Mouse (Mus musculus): ENCODE measurements around the gene Zfp811. TPM values are rescaled to one million over a fixed set of nuclear protein-coding genes. Genes with fewer than 3 reads are reported as not detected.

Gene Zfp811
- 0.20 TPM for polyA plus RNA-seq (2017; shearing (Covaris generic))

DNA sequence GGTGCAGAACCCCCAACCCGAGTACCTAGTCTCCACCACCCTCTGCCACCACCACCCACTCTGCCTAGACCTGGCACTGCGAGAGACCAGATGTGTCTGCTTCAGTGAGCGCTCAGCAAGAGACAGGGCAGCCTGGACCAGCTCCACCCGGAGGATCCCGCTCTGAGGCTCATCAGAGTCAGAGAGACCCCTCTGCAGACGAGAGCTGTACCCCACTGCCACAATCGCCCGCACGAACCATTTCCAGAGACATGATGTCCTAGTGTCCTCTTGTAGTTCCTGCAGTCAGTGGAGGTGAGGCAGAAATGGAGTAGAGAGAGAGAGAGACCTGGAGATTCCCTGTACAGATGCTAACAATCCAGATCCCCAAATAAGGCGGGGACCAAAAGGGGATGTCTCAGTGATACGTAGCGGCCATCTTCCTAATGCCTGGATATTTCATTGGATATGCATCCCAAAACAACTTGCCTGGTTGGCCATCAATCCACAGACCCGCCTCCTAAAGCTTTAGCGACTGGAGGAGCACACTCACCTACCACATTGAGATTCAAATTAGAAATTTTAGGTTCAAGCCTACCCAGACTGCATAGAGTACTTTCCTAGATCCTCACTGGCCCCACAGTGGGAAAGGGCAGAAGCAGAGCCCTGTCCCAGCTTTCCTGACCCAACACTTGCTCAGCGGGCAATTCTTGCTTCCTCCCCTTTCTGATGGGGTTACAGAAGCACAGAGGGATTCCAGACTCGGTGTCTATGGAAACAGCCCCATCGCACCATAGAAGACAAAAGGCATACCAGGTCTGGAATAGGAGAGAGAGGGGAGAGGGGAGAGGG is at the start of gene Zfp811:
Gene Zfp811 (minus strand): TSS at position 388 of the 831 bp plus-strand sequence.

DNA sequence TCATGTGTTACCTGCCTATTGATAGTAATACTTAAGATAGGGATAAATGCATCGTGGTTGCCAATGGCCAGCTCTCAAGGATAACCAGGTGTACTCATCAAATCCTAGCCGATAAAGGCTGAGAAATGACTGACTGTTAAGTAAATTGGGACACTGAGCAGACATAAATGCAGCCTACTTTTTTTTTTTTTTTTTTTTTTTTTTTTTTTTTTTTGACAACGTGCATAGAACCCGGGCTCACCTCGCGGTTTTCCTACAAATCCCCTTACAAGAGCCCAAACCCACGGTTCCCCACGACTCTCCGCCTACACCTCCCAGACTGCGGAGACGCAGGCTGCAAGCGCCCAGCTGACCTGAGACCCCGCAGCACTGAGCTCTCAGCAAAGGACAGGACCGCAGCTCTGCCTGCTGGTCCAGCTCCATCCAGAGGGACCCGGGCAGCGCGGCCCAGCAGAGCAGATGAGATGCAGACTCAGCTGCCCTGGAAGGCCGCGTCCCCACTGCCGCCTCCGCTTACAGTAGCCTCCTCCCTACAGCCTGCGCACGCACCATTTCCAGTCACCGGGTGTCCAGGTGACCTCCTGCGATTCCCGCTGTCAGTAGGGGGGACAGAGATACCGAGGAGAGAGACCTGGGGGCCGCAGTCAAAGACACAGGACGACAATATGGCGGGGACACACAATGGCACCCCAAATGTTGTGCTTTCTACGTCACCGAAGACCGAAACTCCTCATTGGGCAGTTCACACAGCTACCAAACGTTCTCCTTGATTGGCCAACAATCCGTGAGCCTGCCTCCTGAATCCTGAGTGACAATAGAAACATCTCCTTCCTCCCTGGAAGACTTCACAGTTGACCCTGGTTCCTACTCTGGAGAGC is 20.0 kb upstream of the Zfp811 start, which contains the start of gene Zfp799:
Gene Zfp799 (minus strand): TSS at position 722 of the 878 bp plus-strand sequence.

DNA sequence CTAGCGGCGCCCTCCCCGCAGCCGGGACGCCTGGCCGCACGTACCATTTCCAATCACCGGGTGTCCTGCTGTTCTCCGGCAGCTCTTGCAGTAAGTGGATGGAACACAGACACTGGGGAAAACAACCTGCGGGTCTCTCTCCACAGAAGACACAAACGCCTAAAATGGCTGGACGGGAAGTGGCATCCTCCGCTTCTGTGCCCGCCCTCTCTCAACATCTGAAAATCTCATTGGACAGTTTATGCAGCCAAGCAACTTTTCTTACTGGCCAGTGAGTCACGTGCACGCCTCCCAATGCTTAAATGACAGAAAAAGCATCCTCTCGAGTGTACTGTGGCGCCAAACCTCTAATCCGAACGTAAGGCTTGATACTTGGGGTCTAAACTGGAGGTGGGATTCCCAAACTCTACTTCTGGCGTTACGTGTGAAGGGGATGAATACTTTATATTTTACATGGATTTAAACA is 21.6 kb downstream of the Zfp811 start, which contains the start of gene Zfp871:
Gene Zfp871 (minus strand): TSS at position 194 of the 466 bp plus-strand sequence.

Other genes with a start within 250 kb of the Zfp811 start
- gene Cyp4f37, start 188.6 kb downstream of the Zfp811 start, polyA plus RNA-seq (2017; shearing (Covaris generic)), result not detected
- not detected for gene Cyp4f40, start 151.0 kb downstream of the Zfp811 start, polyA plus RNA-seq (2017; shearing (Covaris generic))
- not detected for gene Cyp4f15, start 124.3 kb downstream of the Zfp811 start, polyA plus RNA-seq (2017; shearing (Covaris generic))
- gene Zfp871, start 21.6 kb downstream of the Zfp811 start, polyA plus RNA-seq (2017; shearing (Covaris generic)), result 35.1 TPM
- 13.4 TPM for gene Zfp799, start 20.3 kb upstream of the Zfp811 start, polyA plus RNA-seq (2017; shearing (Covaris generic))
- 16.6 TPM for gene Zfp870, start 81.7 kb upstream of the Zfp811 start, polyA plus RNA-seq (2017; shearing (Covaris generic))
- not detected for gene Cyp4f14, start 107.4 kb upstream of the Zfp811 start, polyA plus RNA-seq (2017; shearing (Covaris generic))
- 61.2 TPM for gene Cyp4f13, start 137.5 kb upstream of the Zfp811 start, polyA plus RNA-seq (2017; shearing (Covaris generic))
- gene Zfp472, start 155.9 kb upstream of the Zfp811 start, polyA plus RNA-seq (2017; shearing (Covaris generic)), result 26.4 TPM
- 19.0 TPM for gene Zfp952, start 183.2 kb upstream of the Zfp811 start, polyA plus RNA-seq (2017; shearing (Covaris generic))
- gene Zfp763, start 223.5 kb upstream of the Zfp811 start, polyA plus RNA-seq (2017; shearing (Covaris generic)), result 11.1 TPM

All from inflammation-experienced regulatory T-cells, adult 16 weeks (primary cell).